Mouse (Mus musculus): ENCODE measurements around the gene Slc13a5. TPM values are rescaled to one million over a fixed set of nuclear protein-coding genes. Genes with fewer than 3 reads are reported as not detected.

Gene Slc13a5
- polyA plus RNA-seq, 1 experiment from 2014 or later = 0.18 TPM

GRCm38 (mm10) chr11:72293116-72293515 is 26.1 kb upstream of the Slc13a5 start:
- ATAC-seq (replicated peaks; ENCODE audit: extremely low read depth, insufficient read depth, low FRiP score) = no peak
- no peak overlapping the region for H3K4me3 ChIP-seq (ENCODE audit: low read length)
- 88% methylated on average over 2 of the region's 2 CpGs for WGBS

GRCm38 (mm10) chr11:72287543-72287942 is 20.5 kb upstream of the Slc13a5 start:
- Histone ChIP-seq H3K9me3 (replicated peaks; ENCODE audit: control insufficient read depth, low read length) (no peaks in the 10 kb centered on the region), H3K4me2 (ENCODE audit: low read depth, low read length) (no peak overlapping the region), H3K27me3 (ENCODE audit: control insufficient read depth, insufficient read depth, low read length) (no peaks in the 10 kb centered on the region), H3K4me1 (ENCODE audit: control insufficient read depth, insufficient read depth, low read length) (peaks cover 3% of the 10 kb centered on the region; the same call in 1 of the 2 replicates), H3K4me3 (ENCODE audit: low read length) (no peak overlapping the region), H3K27ac (ENCODE audit: low read length) (no peak overlapping the region), H3K36me3 (ENCODE audit: control insufficient read depth, insufficient read depth) (no peaks in the 10 kb centered on the region), H3K9ac (ENCODE audit: low read length) (no peak overlapping the region)
- no peak for ATAC-seq (replicated peaks; ENCODE audit: extremely low read depth, insufficient read depth, low FRiP score)
- 80% methylated on average over 3 of the region's 3 CpGs for WGBS

More at GRCm38 (mm10) chr11:72293116-72293515, 26.1 kb upstream of the Slc13a5 start:
- Histone ChIP-seq H3K36me3 (ENCODE audit: control insufficient read depth, insufficient read depth) (no peaks in the 10 kb centered on the region), H3K27me3 (ENCODE audit: control insufficient read depth, insufficient read depth, low read length) (no peaks in the 10 kb centered on the region), H3K27ac (ENCODE audit: low read length) (no peak overlapping the region), H3K4me1 (ENCODE audit: control insufficient read depth, insufficient read depth, low read length) (no peaks in the 10 kb centered on the region), H3K4me2 (ENCODE audit: low read depth, low read length) (no peak overlapping the region), H3K9me3 (replicated peaks; ENCODE audit: control insufficient read depth, low read length) (no peaks in the 10 kb centered on the region), H3K9ac (ENCODE audit: low read length) (no peak overlapping the region)

DNA sequence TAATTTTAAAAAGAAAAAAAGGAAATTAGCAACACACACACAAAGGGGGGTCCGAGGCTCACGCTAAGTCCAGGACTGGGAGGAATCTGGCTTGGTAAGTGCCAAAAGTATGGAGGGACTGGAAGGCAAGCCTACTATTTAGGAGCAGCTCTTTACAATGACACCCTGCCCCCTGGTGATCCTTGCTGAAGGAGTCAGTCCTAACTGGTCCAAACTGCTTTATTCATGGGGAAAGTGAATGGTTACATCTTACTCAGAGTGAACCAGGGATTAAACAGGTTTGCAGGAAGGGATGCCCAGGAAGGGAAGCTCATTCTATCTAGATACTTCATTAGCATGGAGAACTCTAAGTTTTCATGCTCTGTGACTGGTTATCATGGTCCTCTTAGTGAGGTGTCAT is 20.1 kb upstream of the Slc13a5 start:
- Histone ChIP-seq H3K27me3 (ENCODE audit: control insufficient read depth, insufficient read depth, low read length) (no peaks in the 10 kb centered on the region), H3K4me2 (ENCODE audit: low read depth, low read length) (no peak overlapping the region), H3K36me3 (ENCODE audit: control insufficient read depth, insufficient read depth) (no peaks in the 10 kb centered on the region), H3K4me3 (ENCODE audit: low read length) (no peak overlapping the region), H3K27ac (ENCODE audit: low read length) (no peak overlapping the region), H3K9me3 (replicated peaks; ENCODE audit: control insufficient read depth, low read length) (no peaks in the 10 kb centered on the region), H3K9ac (ENCODE audit: low read length) (no peak overlapping the region), H3K4me1 (ENCODE audit: control insufficient read depth, insufficient read depth, low read length) (peaks cover 3% of the 10 kb centered on the region; the same call in 1 of the 2 replicates)
- 94% methylated on average over 2 of the region's 2 CpGs for WGBS
- no peak for ATAC-seq (replicated peaks; ENCODE audit: extremely low read depth, insufficient read depth, low FRiP score)

DNA sequence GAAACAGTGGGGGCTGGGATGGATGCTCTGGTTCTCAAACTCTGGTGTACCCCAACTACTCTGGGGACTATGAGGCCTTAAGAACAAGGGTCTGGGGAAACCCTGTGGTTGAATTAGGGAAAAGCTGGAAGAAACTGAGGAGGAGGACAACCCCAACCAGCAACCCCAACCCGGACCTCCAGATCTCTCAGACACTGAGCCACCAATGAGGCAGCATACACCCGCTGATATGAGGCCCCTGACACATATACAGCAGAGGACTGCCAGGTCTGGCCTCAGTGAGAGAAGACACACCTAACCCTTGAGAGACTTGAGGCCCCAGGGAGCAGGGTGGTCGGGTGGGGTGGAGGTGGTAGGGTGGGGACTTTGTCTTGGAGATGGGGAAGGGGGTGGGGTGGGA is 19.6 kb upstream of the Slc13a5 start:
- Histone ChIP-seq H3K27ac (ENCODE audit: low read length) (no peak overlapping the region), H3K4me2 (ENCODE audit: low read depth, low read length) (no peak overlapping the region), H3K27me3 (ENCODE audit: control insufficient read depth, insufficient read depth, low read length) (no peaks in the 10 kb centered on the region), H3K9me3 (replicated peaks; ENCODE audit: control insufficient read depth, low read length) (no peaks in the 10 kb centered on the region), H3K4me1 (ENCODE audit: control insufficient read depth, insufficient read depth, low read length) (peaks cover 3% of the 10 kb centered on the region; the same call in 1 of the 2 replicates), H3K4me3 (ENCODE audit: low read length) (no peak overlapping the region), H3K36me3 (ENCODE audit: control insufficient read depth, insufficient read depth) (no peaks in the 10 kb centered on the region), H3K9ac (ENCODE audit: low read length) (no peak overlapping the region)
- no peak for ATAC-seq (replicated peaks; ENCODE audit: extremely low read depth, insufficient read depth, low FRiP score)
- WGBS = 80% methylated on average over 3 of the region's 3 CpGs

- Histone ChIP-seq H3K4me2 (ENCODE audit: low read depth, low read length) (no peak overlapping the region), H3K9ac (ENCODE audit: low read length) (no peak overlapping the region), H3K36me3 (ENCODE audit: control insufficient read depth, insufficient read depth) (no peaks in the 10 kb centered on the region), H3K27ac (ENCODE audit: low read length) (no peak overlapping the region), H3K4me1 (ENCODE audit: control insufficient read depth, insufficient read depth, low read length) (peaks cover 3% of the 10 kb centered on the region; the same call in 1 of the 2 replicates), H3K27me3 (ENCODE audit: control insufficient read depth, insufficient read depth, low read length) (no peaks in the 10 kb centered on the region), H3K4me3 (ENCODE audit: low read length) (no peak overlapping the region), H3K9me3 (replicated peaks; ENCODE audit: control insufficient read depth, low read length) (no peaks in the 10 kb centered on the region)
- WGBS = 74% methylated on average over 6 of the region's 6 CpGs
- ATAC-seq (replicated peaks; ENCODE audit: extremely low read depth, insufficient read depth, low FRiP score) = no peak
Observed at GRCm38 (mm10) chr11:72285971-72286480, 19.0 kb upstream of the Slc13a5 start.

- Histone ChIP-seq H3K4me2 (ENCODE audit: low read depth, low read length) (no peak overlapping the region), H3K9me3 (replicated peaks; ENCODE audit: control insufficient read depth, low read length) (no peaks in the 10 kb centered on the region; the same call in 1 of the 2 replicates), H3K36me3 (ENCODE audit: control insufficient read depth, insufficient read depth) (no peaks in the 10 kb centered on the region), H3K27me3 (ENCODE audit: control insufficient read depth, insufficient read depth, low read length) (no peaks in the 10 kb centered on the region), H3K9ac (ENCODE audit: low read length) (no peak overlapping the region), H3K4me1 (ENCODE audit: control insufficient read depth, insufficient read depth, low read length) (peaks cover 3% of the 10 kb centered on the region; the same call in 1 of the 2 replicates), H3K27ac (ENCODE audit: low read length) (no peak overlapping the region), H3K4me3 (ENCODE audit: low read length) (no peak overlapping the region)
- ATAC-seq (replicated peaks; ENCODE audit: extremely low read depth, insufficient read depth, low FRiP score) = no peak
- 64% methylated on average over 14 of the region's 14 CpGs for WGBS
Observed at GRCm38 (mm10) chr11:72284532-72285182, 17.6 kb upstream of the Slc13a5 start.

DNA sequence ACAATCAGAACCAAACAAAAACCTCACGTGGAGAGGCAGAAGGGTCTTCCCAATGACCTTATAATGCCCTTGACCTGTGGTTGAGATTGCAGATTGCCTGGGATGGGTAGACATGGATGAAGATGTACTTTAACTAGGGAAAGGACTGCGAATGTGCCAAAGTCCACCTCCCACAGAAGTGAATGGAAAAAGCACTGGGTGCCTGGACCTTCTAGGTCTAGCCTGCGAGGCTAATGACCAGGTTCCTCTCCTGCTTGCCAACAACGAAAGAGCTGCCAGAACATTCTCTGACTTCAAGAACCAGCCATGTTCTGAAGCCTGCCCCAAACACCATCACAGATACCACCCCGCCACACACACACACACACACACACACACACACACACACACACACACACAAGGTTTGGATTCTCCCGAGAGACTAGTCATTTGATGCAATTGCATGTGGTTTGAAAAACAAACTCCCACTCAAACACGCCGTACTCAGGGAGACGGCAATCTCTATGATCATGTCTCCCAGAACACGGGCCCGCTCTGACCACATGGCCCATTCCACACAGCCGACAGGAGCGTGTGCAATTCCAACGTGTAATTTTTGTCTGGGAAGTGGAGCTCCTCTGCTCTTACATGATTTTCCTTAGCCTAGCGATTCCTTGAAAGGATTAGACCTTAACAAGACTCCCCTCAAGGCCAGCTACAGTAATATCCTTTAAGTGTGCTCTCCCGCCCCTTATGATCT is 16.6 kb upstream of the Slc13a5 start:
- no peaks in the 10 kb centered on the region for H3K36me3 ChIP-seq (ENCODE audit: control insufficient read depth, insufficient read depth)

DNA sequence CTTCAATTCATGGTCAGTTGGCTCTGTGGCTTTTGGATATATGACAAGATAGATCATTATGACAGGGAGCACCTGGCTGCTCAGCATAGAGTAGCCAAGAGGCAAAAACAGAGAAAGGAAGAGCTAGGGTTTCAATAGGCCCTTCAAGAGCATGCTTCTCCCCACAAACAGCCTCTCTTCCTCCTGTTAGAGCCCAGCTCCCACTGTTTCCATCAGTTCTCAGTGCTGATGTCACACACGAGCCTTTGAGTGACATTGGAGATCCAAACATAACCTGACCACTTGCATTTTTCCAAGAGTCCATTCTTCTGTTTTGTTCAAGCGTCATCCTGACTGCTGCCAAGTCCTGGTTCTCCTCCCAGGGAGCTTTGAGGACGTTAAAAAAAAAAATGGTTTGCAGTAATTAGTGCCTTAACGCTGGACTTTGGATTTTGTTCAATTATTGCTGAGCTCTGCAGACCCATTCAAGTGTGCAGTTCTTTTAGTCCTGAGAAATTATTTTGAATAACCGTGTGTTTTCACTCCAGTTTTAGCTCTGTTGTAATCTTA is 14.9 kb upstream of the Slc13a5 start:
- 55% methylated on average over 5 of the region's 5 CpGs for WGBS
- ATAC-seq (replicated peaks; ENCODE audit: extremely low read depth, insufficient read depth, low FRiP score) = no peak
- Histone ChIP-seq H3K9ac (ENCODE audit: low read length) (no peak overlapping the region), H3K4me1 (ENCODE audit: control insufficient read depth, insufficient read depth, low read length) (peaks cover 3% of the 10 kb centered on the region; the same call in 1 of the 2 replicates), H3K4me2 (ENCODE audit: low read depth, low read length) (no peak overlapping the region), H3K27me3 (ENCODE audit: control insufficient read depth, insufficient read depth, low read length) (no peaks in the 10 kb centered on the region), H3K9me3 (replicated peaks; ENCODE audit: control insufficient read depth, low read length) (no peaks in the 10 kb centered on the region; the same call in 1 of the 2 replicates), H3K27ac (ENCODE audit: low read length) (no peak overlapping the region), H3K4me3 (ENCODE audit: low read length) (no peak overlapping the region), H3K36me3 (ENCODE audit: control insufficient read depth, insufficient read depth) (no peaks in the 10 kb centered on the region)

More for the DNA sequence above, 16.6 kb upstream of the Slc13a5 start:
- no peak for ATAC-seq (replicated peaks; ENCODE audit: extremely low read depth, insufficient read depth, low FRiP score)
- WGBS = 84% methylated on average over 16 of the region's 16 CpGs
- Histone ChIP-seq H3K9ac (ENCODE audit: low read length) (no peak overlapping the region), H3K9me3 (replicated peaks; ENCODE audit: control insufficient read depth, low read length) (no peaks in the 10 kb centered on the region; the same call in 1 of the 2 replicates), H3K4me1 (ENCODE audit: control insufficient read depth, insufficient read depth, low read length) (peaks cover 3% of the 10 kb centered on the region; the same call in 1 of the 2 replicates), H3K4me2 (ENCODE audit: low read depth, low read length) (no peak overlapping the region), H3K27me3 (ENCODE audit: control insufficient read depth, insufficient read depth, low read length) (no peaks in the 10 kb centered on the region), H3K4me3 (ENCODE audit: low read length) (no peak overlapping the region), H3K27ac (ENCODE audit: low read length) (no peak overlapping the region)

Measured in heart, embryonic 16.5 days (tissue).